In genomic region chr8:13550718-13551573, GRCm38 (mm10) we compare ENCODE assay signal across 8 mouse cellular contexts. TPM values are rescaled to one million over a fixed set of nuclear protein-coding genes. Genes with fewer than 3 reads are reported as not detected.
DNase-seq lines count a peak whose midpoint lies in the region; ATAC-seq and TF ChIP-seq lines count a peak whose summit lies in the region.

No protein-coding gene starts in this region.

- peaks cover 6% of the 10 kb centered on the region; the same call in 1 of the 2 replicates for H3K27me3 ChIP-seq in heart, embryonic 14.5 days (ENCODE audit: control insufficient read depth, insufficient read depth, low read length)
- H3K27me3 ChIP-seq in liver, embryonic 11.5 days (replicated peaks; ENCODE audit: control insufficient read depth, insufficient read depth, low read length) = no peaks in the 10 kb centered on the region
- H3K27me3 ChIP-seq in stomach, embryonic 14.5 days (ENCODE audit: control insufficient read depth, insufficient read depth, low read length) = no peaks in the 10 kb centered on the region

- H3K36me3 ChIP-seq in heart, embryonic 14.5 days (ENCODE audit: control insufficient read depth, insufficient read depth, low read length) = no peaks in the 10 kb centered on the region
- no peaks in the 10 kb centered on the region for H3K36me3 ChIP-seq in liver, embryonic 11.5 days (ENCODE audit: control insufficient read depth, insufficient read depth, low read length)
- no peaks in the 10 kb centered on the region for H3K36me3 ChIP-seq in stomach, embryonic 14.5 days (ENCODE audit: control insufficient read depth, insufficient read depth, low read length)

- no peaks in the 10 kb centered on the region for H3K9me3 ChIP-seq in heart, embryonic 14.5 days (ENCODE audit: control insufficient read depth, low read length)
- H3K9me3 ChIP-seq in liver, embryonic 11.5 days (ENCODE audit: control insufficient read depth, low read length) = no peaks in the 10 kb centered on the region
- no peaks in the 10 kb centered on the region; the same call in 1 of the 2 replicates for H3K9me3 ChIP-seq in stomach, embryonic 14.5 days (ENCODE audit: control insufficient read depth, low read depth, low read length)

- no peak overlapping the region for H3K4me3 ChIP-seq in bone marrow macrophage, adult 2 months (ENCODE audit: insufficient read depth, low read length)
- no peak overlapping the region for H3K4me3 ChIP-seq in heart, embryonic 14.5 days (ENCODE audit: control insufficient read depth in 1 of 2, insufficient read depth in 1 of 2, low read depth in 1 of 2, low read length in 2 of 2)
- no peak overlapping the region for H3K4me3 ChIP-seq in liver, embryonic 11.5 days (ENCODE audit: low read depth, low read length)
- H3K4me3 ChIP-seq in stomach, embryonic 14.5 days (ENCODE audit: low read depth, low read length) = no peak overlapping the region

- peak; percentile 85 to 86 for DNase-seq in B cell, adult 2 months
- DNase-seq in fibroblast of lung, adult 2 months (ENCODE audit: low read depth) = peak; percentile 90
- peak; percentile 95 for DNase-seq in kidney, postnatal 10 days
- DNase-seq in liver, embryonic 11.5 days (ENCODE audit: low spot score) = peak; percentile 76
- peak; percentile 54 to 79 for DNase-seq in natural killer cell, adult 2 months (ENCODE audit: low spot score in 2 of 2)

- no peak for TF ChIP-seq POLR2A in bone marrow macrophage, adult 2 months (IDR thresholded peaks at IDR 0.05; ENCODE audit: borderline replicate concordance, low read depth, low read length)

- peak; percentile 86 for ATAC-seq in heart, embryonic 14.5 days (ENCODE audit: insufficient number of reproducible peaks, insufficient read depth, low FRiP score, low read depth)
- ATAC-seq in liver, embryonic 11.5 days (replicated peaks; ENCODE audit: low FRiP score) = peak; percentile 79
- peak; percentile 87 for ATAC-seq in stomach, embryonic 14.5 days (ENCODE audit: insufficient number of reproducible peaks, insufficient read depth, low FRiP score, low read depth)

- no peak overlapping the region for H3K9ac ChIP-seq in heart, embryonic 14.5 days (ENCODE audit: low read length)
- no peak overlapping the region for H3K9ac ChIP-seq in liver, embryonic 11.5 days (ENCODE audit: low read depth, low read length)
- H3K9ac ChIP-seq in stomach, embryonic 14.5 days (replicated peaks; ENCODE audit: low read depth, low read length) = no peak overlapping the region

- TF ChIP-seq CTCF in bone marrow macrophage, adult 2 months (IDR thresholded peaks at IDR 0.05; ENCODE audit: low read depth, low read length) = peak; percentile 76

- 0 out of 2 replicates have a peak overlapping the region, but pooled peaks have one; percentile 1 for H3K27ac ChIP-seq in bone marrow macrophage, adult 2 months (ENCODE audit: insufficient read depth, low read depth, low read length)
- no peak overlapping the region for H3K27ac ChIP-seq in heart, embryonic 14.5 days (replicated peaks in 1 of 2; ENCODE audit: control insufficient read depth in 1 of 2, insufficient read depth in 1 of 2, low read depth in 2 of 2, low read length in 2 of 2)
- no peak overlapping the region for H3K27ac ChIP-seq in liver, embryonic 11.5 days (ENCODE audit: low read depth, low read length)
- H3K27ac ChIP-seq in stomach, embryonic 14.5 days (ENCODE audit: low read length) = no peak overlapping the region

- H3K4me1 ChIP-seq in bone marrow macrophage, adult 2 months (ENCODE audit: control insufficient read depth, insufficient read depth, low read length) = peaks cover 23% of the 10 kb centered on the region
- H3K4me1 ChIP-seq in heart, embryonic 14.5 days (ENCODE audit: control insufficient read depth in 2 of 2, insufficient read depth in 2 of 2, low read length in 2 of 2) = peaks cover 4 to 12% of the 10 kb centered on the region in 2 experiments; a peak in 2 of 4 replicates
- no peaks in the 10 kb centered on the region for H3K4me1 ChIP-seq in liver, embryonic 11.5 days (replicated peaks; ENCODE audit: control insufficient read depth, insufficient read depth, low read length)
- 0 out of 2 replicates have a peak, but pooled peaks cover 3% of the 10 kb centered on the region for H3K4me1 ChIP-seq in stomach, embryonic 14.5 days (ENCODE audit: control insufficient read depth, insufficient read depth, low read length)

- no peak overlapping the region for H3K4me2 ChIP-seq in heart, embryonic 14.5 days (ENCODE audit: low read length)
- no peak overlapping the region for H3K4me2 ChIP-seq in liver, embryonic 11.5 days
- H3K4me2 ChIP-seq in stomach, embryonic 14.5 days (replicated peaks; ENCODE audit: low read depth, low read length) = no peak overlapping the region

- WGBS in heart, embryonic 14.5 days = 53% methylated on average over 9 of the region's 9 CpGs
- 49% methylated on average over 9 of the region's 9 CpGs for WGBS in liver, embryonic 11.5 days
- WGBS in stomach, embryonic 14.5 days = 53% methylated on average over 9 of the region's 9 CpGs

RNA-seq across cellular contexts. Expression of gene 1700029H14Rik, which starts 11.3 kb away (rescaled TPM):
- polyA plus RNA-seq in bone marrow macrophage, adult 2 months (2012; ENCODE audit: insufficient read depth, insufficient read length, missing spikeins) = not detected in 2 replicates
- not detected in 2 replicates for polyA plus RNA-seq in heart, embryonic 14.5 days (2014; fragmentation: Nextera tagmentation; extraction: Ambion mirVana)
- polyA plus RNA-seq in liver, embryonic 11.5 days (2014; fragmentation: Nextera tagmentation; extraction: Ambion mirVana) = not detected in 2 replicates
- not detected in 2 replicates for polyA plus RNA-seq in stomach, embryonic 14.5 days (2014; fragmentation: Nextera tagmentation; extraction: Ambion mirVana)

RNA-seq across cellular contexts. Expression of gene Gas6, which starts 56.7 kb away (rescaled TPM):
- 299 and 319 TPM in 2 replicates for polyA plus RNA-seq in bone marrow macrophage, adult 2 months (2012; ENCODE audit: insufficient read depth, insufficient read length, missing spikeins)
- 123 and 151 TPM in 2 replicates for polyA plus RNA-seq in heart, embryonic 14.5 days (2014; fragmentation: Nextera tagmentation; extraction: Ambion mirVana)
- 3.8 and 5.5 TPM in 2 replicates for polyA plus RNA-seq in liver, embryonic 11.5 days (2014; fragmentation: Nextera tagmentation; extraction: Ambion mirVana)
- 67.7 and 68.7 TPM in 2 replicates for polyA plus RNA-seq in stomach, embryonic 14.5 days (2014; fragmentation: Nextera tagmentation; extraction: Ambion mirVana)

Comparison
In these comparisons a context has a peak if more than half of its experiments do, and no peak if none do; other contexts are left out.
1. RNA of gene Gas6, which starts 56.7 kb away (polyA plus RNA-seq): 299 to 319 TPM in bone marrow macrophage, adult 2 months, 123 to 151 TPM in heart, embryonic 14.5 days and 67.7 to 68.7 TPM in stomach, embryonic 14.5 days; 3.8 to 5.5 TPM in liver, embryonic 11.5 days; every median in the first group is over 10 times any median in the second.
2. Peak in every context shown above with its lines, with median percentiles within 50 percentile points of each other: DNase-seq and ATAC-seq.